Mouse (Mus musculus) liver, embryonic 11.5 days (tissue): ENCODE measurements around the gene Aatf. TPM values are rescaled to one million over a fixed set of nuclear protein-coding genes. Genes with fewer than 3 reads are reported as not detected.

Experiments
- ATAC-seq: fragments of 200-750 bp; cut with Nextera tagmentation; replicated peaks from 2 replicates; pipeline ENCODE4 v1.8.0; 2017; ENCODE audit warnings: moderate number of reproducible peaks, mild to moderate bottlenecking, moderate TSS enrichment, moderate library complexity; ENCODE audit not compliant: low FRiP score
- DNase-seq: peaks from one replicate; pipeline ENCODE4 v3.0.0-alpha.2; 2017; ENCODE audit warnings: low spot score
- H3K27ac ChIP-seq: fragments of 300-500 bp; sonication (generic); 2 replicates; pipeline ENCODE4 v1.5.1; 2014; ENCODE audit warnings: mild to moderate bottlenecking, low read depth, low read length, control low read depth
- H3K27me3 ChIP-seq: fragments of 300-500 bp; sonication (generic); replicated peaks from 2 replicates; pipeline ENCODE4 v1.6.1; 2014; ENCODE audit warnings: low read length, mixed read lengths; ENCODE audit not compliant: control insufficient read depth, insufficient read depth
- H3K36me3 ChIP-seq: fragments of 300-500 bp; sonication (generic); 2 replicates; pipeline ENCODE4 v1.6.1; 2014; ENCODE audit warnings: mild to moderate bottlenecking, low read length, moderate library complexity, mixed read lengths; ENCODE audit not compliant: control insufficient read depth, insufficient read depth
- H3K4me1 ChIP-seq: fragments of 300-500 bp; sonication (generic); replicated peaks from 2 replicates; pipeline ENCODE4 v1.6.1; 2014; ENCODE audit warnings: low read length, mixed read lengths; ENCODE audit not compliant: control insufficient read depth, insufficient read depth
- H3K4me2 ChIP-seq: fragments of 300-500 bp; sonication (generic); 2 replicates; pipeline ENCODE4 v1.6.1; 2014; ENCODE audit warnings: mild to moderate bottlenecking, control low read depth, moderate library complexity
- H3K4me3 ChIP-seq: fragments of 300-500 bp; sonication (generic); 2 replicates; pipeline ENCODE4 v1.5.1; 2014; ENCODE audit warnings: low read depth, low read length, control low read depth
- H3K9ac ChIP-seq: fragments of 300-500 bp; sonication (generic); 2 replicates; pipeline ENCODE4 v1.6.1; 2014; ENCODE audit warnings: low read depth, low read length, control low read depth
- H3K9me3 ChIP-seq: fragments of 300-500 bp; sonication (generic); 2 replicates; pipeline ENCODE4 v1.6.1; 2016; ENCODE audit warnings: low read length, inconsistent platforms, mixed read lengths; ENCODE audit not compliant: control insufficient read depth
- WGBS: fragments of 180-500 bp; shearing (Covaris S2); extraction: QIAGEN DNeasy Blood & Tissue Kit; methylation state at CpG from one replicate; pipeline ENCODE4 v1.1.7; 2014; 5-methylcytosine and 5-hydroxymethylcytosine counted together
- polyA plus RNA-seq: library from polyadenylated mRNA; unstranded; fragments of >200 nt; fragmentation: Nextera tagmentation; extraction: Ambion mirVana; gene quantifications from 2 replicates; pipeline ENCODE4 v1.2.1, GENCODE M21; 2014

Gene Aatf
- 87.6 and 92.8 TPM in 2 replicates for polyA plus RNA-seq

- peak within 1 kb of the TSS; percentile 81 for H3K9ac ChIP-seq
- H3K36me3 ChIP-seq: peaks cover 5% of the 10 kb centered on the region; the same call in 1 of the 2 replicates
- under 1% methylated on average over 80 of the region's 80 CpGs for WGBS
- peaks cover 40% of the 10 kb centered on the region for H3K27me3 ChIP-seq
- H3K27ac ChIP-seq: peak within 1 kb of the TSS; percentile 64
- peaks cover 7% of the 10 kb centered on the region; the same call in 1 of the 2 replicates for H3K4me1 ChIP-seq
- H3K9me3 ChIP-seq: no peaks in the 10 kb centered on the region
- peak within 1 kb of the TSS; percentile 87 for H3K4me2 ChIP-seq
- DNase-seq (peak; percentile 99), ATAC-seq (peak; percentile 99)
- peak within 1 kb of the TSS; percentile 79 for H3K4me3 ChIP-seq
Measured at GRCm38 (mm10) chr11:84513171-84514116, at the start of gene Aatf. TSS of gene Aatf (minus strand) at chr11:84513522.

- Histone ChIP-seq H3K4me2 (no peak overlapping the region), H3K27ac (no peak overlapping the region), H3K9ac (no peak overlapping the region), H3K9me3 (no peaks in the 10 kb centered on the region), H3K36me3 (no peaks in the 10 kb centered on the region), H3K4me1 (no peaks in the 10 kb centered on the region), H3K4me3 (no peak overlapping the region), H3K27me3 (peaks cover 15% of the 10 kb centered on the region; the same call in 1 of the 2 replicates)
- no peak for DNase-seq
- ATAC-seq: no peak
- 29% methylated on average over 9 of the region's 9 CpGs for WGBS
Measured at GRCm38 (mm10) chr11:84562758-84563347, 49.5 kb upstream of the Aatf start.

GRCm38 (mm10) chr11:84561546-84561945 lies 48.2 kb upstream of the Aatf start:
- Histone ChIP-seq H3K9me3 (no peaks in the 10 kb centered on the region), H3K27me3 (peaks cover 8% of the 10 kb centered on the region; the same call in 1 of the 2 replicates), H3K9ac (no peak overlapping the region), H3K27ac (no peak overlapping the region), H3K4me3 (no peak overlapping the region), H3K4me2 (no peak overlapping the region), H3K36me3 (no peaks in the 10 kb centered on the region), H3K4me1 (no peaks in the 10 kb centered on the region)
- ATAC-seq (no peak), DNase-seq (no peak)
- 76% methylated on average over 5 of the region's 5 CpGs for WGBS

- Histone ChIP-seq H3K4me1 (no peaks in the 10 kb centered on the region), H3K4me3 (no peak overlapping the region), H3K27me3 (peaks cover 9% of the 10 kb centered on the region), H3K4me2 (no peak overlapping the region), H3K9ac (no peak overlapping the region), H3K36me3 (no peaks in the 10 kb centered on the region), H3K27ac (no peak overlapping the region), H3K9me3 (no peaks in the 10 kb centered on the region)
- DNase-seq (no peak), ATAC-seq (no peak)
- 80% methylated on average over 14 of the region's 14 CpGs for WGBS
Measured at GRCm38 (mm10) chr11:84553821-84554450, 40.6 kb upstream of the Aatf start.

- no peaks in the 10 kb centered on the region for H3K9me3 ChIP-seq
- no peak overlapping the region for H3K4me2 ChIP-seq
- H3K36me3 ChIP-seq: no peaks in the 10 kb centered on the region
- H3K9ac ChIP-seq: no peak overlapping the region
- 80% methylated on average over 4 of the region's 4 CpGs for WGBS
- no peak overlapping the region for H3K4me3 ChIP-seq
- H3K27me3 ChIP-seq: peaks cover 9% of the 10 kb centered on the region
- ATAC-seq (no peak), DNase-seq (no peak)
- H3K27ac ChIP-seq: no peak overlapping the region
- no peaks in the 10 kb centered on the region for H3K4me1 ChIP-seq
Measured at GRCm38 (mm10) chr11:84551296-84551695, 38.0 kb upstream of the Aatf start.

GRCm38 (mm10) chr11:84549258-84549791 lies 36.0 kb upstream of the Aatf start:
- Histone ChIP-seq H3K9ac (no peak overlapping the region), H3K4me1 (no peaks in the 10 kb centered on the region), H3K9me3 (no peaks in the 10 kb centered on the region), H3K36me3 (no peaks in the 10 kb centered on the region), H3K27ac (no peak overlapping the region), H3K4me3 (no peak overlapping the region), H3K4me2 (no peak overlapping the region), H3K27me3 (peaks cover 9% of the 10 kb centered on the region)
- ATAC-seq: no peak
- no peak for DNase-seq
- WGBS: 41% methylated on average over 6 of the region's 6 CpGs

- no peak for ATAC-seq
Measured at GRCm38 (mm10) chr11:84548293-84548692, 35.0 kb upstream of the Aatf start.

GRCm38 (mm10) chr11:84539981-84540380 lies 26.7 kb upstream of the Aatf start:
- Histone ChIP-seq H3K9ac (no peak overlapping the region), H3K27me3 (peaks cover 34% of the 10 kb centered on the region), H3K4me2 (no peak overlapping the region), H3K4me3 (no peak overlapping the region), H3K4me1 (no peaks in the 10 kb centered on the region), H3K27ac (no peak overlapping the region), H3K36me3 (no peaks in the 10 kb centered on the region), H3K9me3 (no peaks in the 10 kb centered on the region)
- DNase-seq (no peak), ATAC-seq (no peak)
- WGBS: 26% methylated on average over 4 of the region's 4 CpGs

More at GRCm38 (mm10) chr11:84548293-84548692, 35.0 kb upstream of the Aatf start:
- Histone ChIP-seq H3K27ac (no peak overlapping the region), H3K4me3 (no peak overlapping the region), H3K9me3 (no peaks in the 10 kb centered on the region), H3K36me3 (no peaks in the 10 kb centered on the region), H3K4me2 (no peak overlapping the region), H3K27me3 (peaks cover 6% of the 10 kb centered on the region), H3K9ac (no peak overlapping the region), H3K4me1 (no peaks in the 10 kb centered on the region)
- DNase-seq: no peak
- WGBS: 65% methylated on average over 2 of the region's 2 CpGs
